Mouse (Mus musculus) central nervous system, embryonic 18 days (tissue): ENCODE measurements around the gene Mrpl30. TPM values are rescaled to one million over a fixed set of nuclear protein-coding genes. Genes with fewer than 3 reads are reported as not detected.

Experiments
- polyA plus RNA-seq: library from polyadenylated mRNA; depleted of rRNA; stranded (reverse); fragments of >200 nt; gene quantifications from 2 replicates; pipeline ENCODE4 v1.2.3, GENCODE M21; 2012; rRNA removed

Mrpl30 gene
- 169 and 177 TPM in 2 replicates for polyA plus RNA-seq

GRCm38 (mm10) chr1:37890025-37890652 lies at the start of gene Mrpl30, which contains the start of gene Mitd1:
Gene Mrpl30, plus strand, starts transcription at chr1:37890477.
Gene Mitd1, minus strand, starts transcription at chr1:37890411.

GRCm38 (mm10) chr1:37866286-37866685 lies 24.0 kb upstream of the Mrpl30 start, which contains the start of gene Tsga10:
Gene Tsga10, minus strand, starts transcription at chr1:37866429.

GRCm38 (mm10) chr1:37871704-37872103 lies 18.6 kb upstream of the Mrpl30 start, which contains the start of gene Lipt1:
Gene Lipt1, plus strand, starts transcription at chr1:37871738.

DNA sequence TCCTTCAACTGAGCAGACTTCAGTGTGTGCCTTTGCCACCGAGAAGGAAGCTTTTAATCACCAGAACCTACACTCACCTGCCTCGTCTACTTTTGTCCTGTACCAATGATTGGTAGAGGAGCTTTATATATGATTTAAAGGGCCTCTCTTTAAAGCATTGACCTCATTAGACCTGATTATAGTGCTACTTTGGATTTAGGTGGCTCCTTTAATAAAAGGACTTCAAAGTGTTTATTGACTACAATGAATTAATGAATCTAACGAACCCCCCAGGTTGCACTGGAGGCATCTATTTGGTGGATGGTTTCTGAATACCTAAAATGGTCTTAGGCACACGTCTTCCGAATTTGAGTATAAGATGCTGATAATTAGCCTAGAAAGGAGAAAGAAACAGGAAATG lies 26.1 kb downstream of the Mrpl30 start, which contains the start of gene Lyg2:
Gene Lyg2, minus strand, starts transcription at position 101 of the 400 bp plus-strand sequence.

Other genes starting within 250 kb of the Mrpl30 start
- 7.2 and 8.7 TPM in 2 replicates for gene 2010300C02Rik, start 170.4 kb upstream of the Mrpl30 start, polyA plus RNA-seq
- gene Tsga10, start 24.0 kb upstream of the Mrpl30 start, polyA plus RNA-seq: 17.3 and 19.1 TPM in 2 replicates
- gene Lipt1, start 18.7 kb upstream of the Mrpl30 start, polyA plus RNA-seq: 7.0 and 7.1 TPM in 2 replicates
- 18.4 and 21.7 TPM in 2 replicates for gene Mitd1, start 66 bp upstream of the Mrpl30 start, polyA plus RNA-seq
- gene Lyg2, start 26.0 kb downstream of the Mrpl30 start, polyA plus RNA-seq: 0.03 TPM in 1 of 2 replicates, not detected in the other
- not detected in 2 replicates for gene Lyg1, start 67.3 kb downstream of the Mrpl30 start, polyA plus RNA-seq
- 50.4 and 61.7 TPM in 2 replicates for gene Txndc9, start 107.4 kb downstream of the Mrpl30 start, polyA plus RNA-seq
- 25.3 and 26.2 TPM in 2 replicates for gene Eif5b, start 107.5 kb downstream of the Mrpl30 start, polyA plus RNA-seq
- 29.9 and 30.1 TPM in 2 replicates for gene Rev1, start 239.3 kb downstream of the Mrpl30 start, polyA plus RNA-seq